Mouse (Mus musculus) ovary, postnatal 36 days (tissue): ENCODE measurements around the gene Snrpb.
A peak's percentile ranks its signal among the peaks of the same experiment; 100 is the strongest.

Experiments used
- DNase-seq: peaks from one replicate; pipeline ENCODE4 v3.0.0; 2022; ENCODE audit warnings: low spot score, mixed read lengths

Snrpb gene

GRCm38 (mm10) chr2:130178706-130179506, at the start of gene Snrpb:
Snrpb (minus strand) TSS chr2:130179403.
- peak; percentile 85 for DNase-seq

- DNase-seq: no peak
These were observed 32.4 kb upstream of the Snrpb start for GRCm38 (mm10) chr2:130211581-130211980.

GRCm38 (mm10) chr2:130209636-130210035, 30.4 kb upstream of the Snrpb start:
- DNase-seq: no peak

- no peak for DNase-seq
These were observed 28.8 kb upstream of the Snrpb start for GRCm38 (mm10) chr2:130207996-130208395.

DNA sequence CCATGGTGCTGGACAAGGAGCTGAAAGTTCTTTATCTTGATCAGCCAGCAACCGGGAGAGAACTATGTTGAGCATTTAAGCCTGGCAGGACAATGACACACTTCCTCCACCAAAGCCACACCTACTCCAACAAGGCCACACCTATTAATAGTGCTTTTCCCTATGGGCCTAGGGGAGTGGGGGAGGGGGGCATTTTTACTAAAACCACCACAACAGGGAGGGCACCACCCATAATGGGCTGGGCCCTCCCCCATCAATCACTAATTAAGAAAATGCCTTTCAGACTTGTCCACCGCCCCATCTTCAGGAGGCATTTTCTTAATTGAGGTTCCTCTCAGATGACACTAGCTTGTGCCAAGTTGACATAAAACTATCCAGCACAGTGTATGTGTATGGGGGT, 28.2 kb upstream of the Snrpb start:
- DNase-seq: no peak

- no peak for DNase-seq
These were observed 21.8 kb upstream of the Snrpb start for GRCm38 (mm10) chr2:130200961-130201360.

DNA sequence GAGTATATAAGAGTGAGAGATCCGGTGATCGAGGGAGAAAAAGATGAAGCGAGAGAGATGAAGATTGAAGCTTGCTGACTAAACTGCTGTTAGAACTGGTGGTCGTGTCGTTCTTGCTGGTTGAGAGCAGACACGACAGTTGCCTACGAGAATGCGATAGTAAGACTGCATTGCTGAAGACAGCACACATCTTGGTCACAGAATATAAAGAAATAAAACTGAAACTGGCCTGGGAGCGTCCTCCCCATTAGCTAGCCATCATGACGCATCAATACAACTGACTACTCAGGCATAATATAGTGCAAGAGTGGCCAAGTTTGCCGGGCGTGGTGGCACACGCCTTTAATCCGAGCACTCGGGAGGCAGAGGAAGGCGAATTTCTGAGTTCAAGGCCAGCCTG, 15.7 kb upstream of the Snrpb start, which contains the start of gene Tmc2:
TSS of gene Tmc2 (plus strand) at position 301 of the 400 bp plus-strand sequence.
- DNase-seq: no peak

DNA sequence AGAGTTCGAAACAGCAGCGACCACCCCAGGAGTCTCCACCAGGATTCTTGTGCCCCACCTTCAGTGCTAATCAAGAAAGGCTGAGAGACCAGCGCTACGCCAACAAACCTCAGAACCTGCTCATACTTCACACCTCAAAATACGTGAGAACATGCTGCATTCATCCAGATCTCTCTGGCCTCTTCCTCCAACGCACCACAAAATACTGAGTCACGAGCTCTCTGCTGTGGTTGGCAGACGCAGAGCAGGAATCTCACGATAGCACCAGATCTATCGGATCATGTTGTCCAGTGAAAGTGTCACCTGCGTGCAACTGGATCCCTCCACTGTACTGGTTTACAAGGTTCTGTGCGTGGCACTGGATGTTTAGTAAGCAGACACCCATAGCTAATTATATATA, 9.2 kb upstream of the Snrpb start:
- no peak for DNase-seq

DNA sequence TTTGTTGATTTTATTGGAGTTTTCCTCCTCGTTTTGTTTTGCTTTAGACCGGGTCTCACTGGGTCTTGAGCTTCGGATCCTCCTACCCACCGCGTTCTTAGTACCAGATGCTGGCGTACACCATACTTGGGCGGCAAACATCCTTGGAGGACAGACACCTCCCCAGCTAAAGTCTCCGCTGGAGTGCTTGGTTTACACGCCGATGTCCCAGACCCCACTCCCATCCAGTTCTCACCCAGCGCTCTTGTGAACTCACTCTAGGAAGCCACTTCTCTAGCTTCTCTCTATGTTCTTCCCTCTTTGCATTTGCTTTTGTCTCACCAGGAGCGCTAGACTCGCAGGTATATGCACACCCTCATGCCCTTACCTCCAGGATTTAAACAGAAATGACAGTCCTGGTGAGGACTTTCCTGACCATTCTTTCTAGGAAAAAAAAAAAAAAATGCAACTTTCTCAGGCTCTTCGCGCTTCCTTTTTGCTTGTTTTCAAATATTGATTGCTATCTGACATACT, 360 bp upstream of the Snrpb start:
- no peak for DNase-seq

DNA sequence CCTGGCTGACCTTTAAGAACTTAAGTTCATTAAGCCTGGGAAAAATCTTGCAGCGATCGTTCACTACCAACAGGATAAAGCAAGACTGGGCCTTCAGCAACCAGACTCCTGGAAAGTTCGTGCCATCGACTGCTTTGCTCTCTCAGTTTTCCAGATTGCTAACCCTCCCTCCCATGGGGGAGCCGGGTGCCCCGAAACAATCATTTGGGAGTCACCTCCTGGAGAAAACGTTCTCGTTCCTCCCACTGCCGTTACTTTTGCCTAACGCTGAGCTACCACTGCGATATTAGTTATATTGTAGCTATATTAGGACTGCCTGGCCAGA, 860 bp downstream of the Snrpb start:
- DNase-seq: no peak

DNA sequence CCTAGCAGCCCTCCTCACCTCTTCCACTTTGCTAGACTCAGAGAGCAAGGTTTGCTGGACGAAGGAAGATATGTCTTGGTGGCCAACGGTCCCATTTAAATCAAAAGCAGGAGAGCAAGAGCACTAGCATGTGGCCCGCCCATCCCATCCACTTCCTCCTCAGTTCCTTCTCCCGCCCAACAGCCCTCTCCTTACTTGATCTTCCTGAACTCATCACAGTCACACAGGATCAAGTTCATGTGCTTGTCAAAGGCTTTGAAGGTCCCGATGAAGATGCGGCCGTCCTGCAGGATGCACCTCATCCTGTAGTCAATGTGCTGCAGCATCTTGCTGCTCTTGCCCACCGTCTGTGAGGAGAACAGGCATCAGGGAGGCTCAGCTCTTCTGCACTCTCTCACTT, 2.4 kb downstream of the Snrpb start:
- no peak for DNase-seq

DNA sequence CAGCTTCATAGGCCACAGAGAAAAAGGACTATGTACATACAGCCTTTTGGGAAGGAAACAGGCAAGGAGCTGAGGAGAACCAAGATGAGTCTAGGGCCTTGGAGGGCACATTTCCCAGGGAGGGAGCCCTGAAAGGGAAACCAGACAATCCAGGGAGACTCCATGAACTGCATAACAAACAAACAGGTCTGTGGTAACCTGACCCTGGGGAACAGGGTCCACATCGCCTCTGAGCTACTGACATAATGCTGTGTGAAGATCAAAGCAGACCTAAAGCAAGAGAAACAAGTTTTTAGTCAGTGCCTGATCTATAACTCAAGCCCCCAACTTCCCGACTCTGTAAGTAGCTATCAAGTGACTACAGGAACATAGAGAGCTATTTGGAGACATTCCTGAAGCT, 7.5 kb downstream of the Snrpb start:
- no peak for DNase-seq

DNA sequence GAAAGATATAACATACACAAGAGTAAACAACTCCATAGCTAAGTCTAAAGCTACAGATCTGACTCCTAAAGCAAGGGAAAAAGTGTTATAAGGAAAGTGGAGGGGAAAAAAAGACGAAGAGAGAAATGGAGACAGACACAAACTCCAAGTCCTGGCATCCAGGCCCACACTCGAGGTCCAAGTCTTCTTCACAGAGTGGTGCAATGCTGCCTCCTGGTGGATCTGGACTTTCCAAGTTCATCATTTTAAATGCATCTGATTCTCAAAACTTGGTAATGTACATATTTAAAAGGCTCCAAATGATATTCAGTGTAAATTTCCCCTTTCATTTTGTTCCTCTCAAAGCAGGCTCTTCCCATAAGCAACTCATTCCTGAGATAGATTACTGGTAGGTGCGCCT, 11.3 kb downstream of the Snrpb start:
- DNase-seq: peak; percentile 50

- DNase-seq: no peak
These were observed 12.6 kb downstream of the Snrpb start for GRCm38 (mm10) chr2:130166311-130167214.

- no peak for DNase-seq
These were observed 16.5 kb downstream of the Snrpb start for GRCm38 (mm10) chr2:130162701-130163100.

- DNase-seq: no peak
These were observed 21.1 kb downstream of the Snrpb start for GRCm38 (mm10) chr2:130158088-130158437.

- DNase-seq: no peak
These were observed 21.7 kb downstream of the Snrpb start for GRCm38 (mm10) chr2:130157231-130158087.

DNA sequence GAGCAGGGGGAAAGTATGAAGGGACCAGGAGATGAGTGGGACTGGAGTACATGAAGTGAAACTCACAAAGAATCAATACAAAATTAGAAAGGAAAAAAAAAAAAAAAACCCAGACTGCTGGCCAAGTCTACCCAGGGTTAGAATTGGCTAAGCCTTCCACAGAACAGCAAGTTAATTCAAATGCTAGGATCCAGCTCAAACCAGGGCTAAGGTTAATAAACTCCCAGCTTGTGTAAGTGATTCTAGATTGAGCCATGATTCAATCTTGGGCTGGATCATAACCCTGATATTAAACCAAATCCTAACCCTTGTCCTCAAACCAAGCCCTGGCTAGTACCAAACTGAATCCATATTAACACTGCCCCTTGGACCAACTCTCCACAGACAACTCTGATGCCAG, 23.4 kb downstream of the Snrpb start:
- DNase-seq: no peak

GRCm38 (mm10) chr2:130155171-130155570, 24.0 kb downstream of the Snrpb start:
- DNase-seq: peak; percentile 21

DNA sequence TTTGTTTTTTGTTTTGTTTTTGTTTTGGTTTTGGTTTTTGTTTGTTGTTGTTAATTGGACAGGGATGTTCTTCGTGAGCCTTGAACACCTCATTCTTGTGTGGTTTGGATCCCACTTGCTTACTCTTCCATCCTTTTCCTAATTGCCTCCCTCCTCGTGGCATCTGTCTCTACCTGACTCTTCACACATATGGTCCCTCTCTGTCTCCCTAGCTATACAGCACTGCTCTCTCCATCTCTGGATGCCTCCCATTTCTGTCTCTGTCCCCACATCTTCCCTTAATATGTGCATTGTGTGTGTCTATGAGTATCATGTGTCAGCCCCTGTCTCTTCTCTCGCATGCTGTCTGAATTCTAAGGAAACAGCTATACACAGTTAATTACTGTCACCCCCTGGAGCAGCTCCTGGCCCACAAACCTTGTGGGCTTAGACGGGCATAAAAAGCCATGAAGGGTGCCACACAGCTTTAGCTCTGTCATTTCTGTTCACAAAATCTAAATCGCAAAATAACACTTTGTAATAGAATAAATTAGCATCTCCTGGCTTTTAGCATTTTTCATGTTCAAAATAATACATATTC, 33.0 kb downstream of the Snrpb start:
- no peak for DNase-seq

DNA sequence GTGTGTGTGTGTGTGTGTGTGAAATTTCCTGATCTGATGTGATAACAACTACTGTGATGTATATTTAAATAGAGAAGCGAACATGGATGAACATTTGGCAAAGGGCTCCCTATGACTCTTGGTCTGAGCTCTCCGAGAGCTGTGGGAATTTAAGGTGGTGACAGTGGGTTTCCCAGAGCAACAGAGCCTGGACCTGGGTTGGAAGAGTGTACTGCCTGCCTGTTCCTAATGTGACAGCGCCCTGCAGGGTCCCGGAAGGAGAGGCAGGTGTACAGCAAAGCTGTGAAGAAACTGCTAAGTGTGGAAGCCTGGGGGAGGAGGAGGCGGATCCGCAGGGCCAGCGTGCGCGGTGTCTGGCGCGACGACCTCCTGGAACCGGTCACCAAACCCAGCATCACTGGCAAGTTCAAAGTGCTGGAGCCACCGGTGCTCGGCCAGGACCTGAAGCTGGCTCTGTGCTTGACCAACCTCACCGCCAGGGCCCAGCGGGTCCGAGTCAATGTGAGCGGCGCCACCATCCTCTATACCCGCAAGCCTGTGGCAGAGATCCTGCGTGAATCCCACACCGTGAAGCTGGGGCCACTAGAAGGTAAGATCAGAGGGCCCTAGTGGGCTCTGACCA, 34.4 kb downstream of the Snrpb start:
- no peak for DNase-seq
